Mouse (Mus musculus) C2C12 (cell line): ENCODE data around the gene Ube2l3. TPM values are rescaled to one million over a fixed set of nuclear protein-coding genes. Genes with fewer than 3 reads are reported as not detected.

Experiments used
- H3K27me3 ChIP-seq: one replicate; pipeline ENCODE4 v1.6.1; 2011; ENCODE audit not compliant: control insufficient read depth, insufficient read depth, insufficient read length
- H3K36me3 ChIP-seq: one replicate; pipeline ENCODE4 v1.6.1; 2011; ENCODE audit not compliant: control insufficient read depth, insufficient read depth
- H3K4me3 ChIP-seq: one replicate; pipeline ENCODE4 v1.5.1; 2011; ENCODE audit warnings: mild to moderate bottlenecking, control low read depth; ENCODE audit not compliant: poor library complexity, insufficient read depth, severe bottlenecking
- H3K79me2 ChIP-seq: one replicate; pipeline ENCODE4 v1.6.1; 2011; ENCODE audit not compliant: control insufficient read depth, insufficient read depth
- H3K79me3 ChIP-seq: one replicate; pipeline ENCODE4 v1.6.1; 2011; ENCODE audit warnings: low read depth, control low read depth
- H3ac ChIP-seq: one replicate; pipeline ENCODE3; 2011; ENCODE audit warnings: low read depth; ENCODE audit not compliant: control insufficient read depth, insufficient read length
- CEBPB ChIP-seq: IDR thresholded peaks from one replicate; pipeline ENCODE4 v1.6.1; 2011; ENCODE audit warnings: low read depth, mild to moderate bottlenecking, control low read depth, moderate library complexity
- CTCF ChIP-seq: IDR thresholded peaks from one replicate; pipeline ENCODE4 v1.5.1; 2011; ENCODE audit not compliant: control insufficient read depth, insufficient read depth, insufficient read length
- FOSL1 ChIP-seq: IDR thresholded peaks from one replicate; pipeline ENCODE4 v1.8.0; 2011; ENCODE audit warnings: mild to moderate bottlenecking, low read length; ENCODE audit not compliant: poor library complexity, insufficient read depth, severe bottlenecking
- MAX ChIP-seq: IDR thresholded peaks from one replicate; pipeline ENCODE4 v1.6.1; 2011; ENCODE audit warnings: mild to moderate bottlenecking, control low read depth
- MYOD1 ChIP-seq: IDR thresholded peaks from one replicate; pipeline ENCODE4 v1.6.1; 2011; ENCODE audit warnings: low read depth; ENCODE audit not compliant: control insufficient read depth, insufficient read length
- MYOG ChIP-seq: IDR thresholded peaks from one replicate; pipeline ENCODE4 v1.6.1; 2011; ENCODE audit not compliant: control insufficient read depth, insufficient read length; ENCODE audit errors: extremely low read depth
- USF1 ChIP-seq: IDR thresholded peaks from one replicate; pipeline ENCODE4 v1.6.1; 2011; ENCODE audit warnings: low read depth, mild to moderate bottlenecking, control low read depth, moderate library complexity
- polyA plus RNA-seq: library from polyadenylated mRNA; unstranded; fragments of >200 nt; fragmentation: generic; extraction: Trizol; gene quantifications from one replicate; pipeline ENCODE4 v1.2.1, GENCODE M21; 2012; ENCODE audit warnings: missing spikeins

The Ube2l3 gene
- polyA plus RNA-seq, 1 experiment = 135 TPM

DNA sequence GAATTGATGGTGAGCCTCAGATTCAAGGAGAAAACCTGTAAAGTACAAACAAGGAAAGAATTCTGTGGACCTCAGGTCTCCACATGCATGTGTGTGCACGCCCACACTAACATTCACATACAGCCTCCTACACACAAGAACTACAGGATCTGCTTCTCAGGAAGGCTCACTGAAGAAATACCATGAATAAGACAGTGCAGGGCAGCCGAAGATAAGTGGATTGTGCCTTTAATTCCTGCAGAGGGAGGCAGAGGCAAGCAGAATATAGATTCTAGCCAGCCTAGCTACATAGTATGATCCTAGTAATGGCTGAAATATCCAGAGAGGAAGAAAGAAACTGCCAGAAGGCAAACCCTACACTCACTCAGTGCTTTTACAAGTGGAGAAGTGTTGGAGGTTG is 472 bp downstream of the Ube2l3 start:
- H3K36me3 ChIP-seq = peaks cover 14% of the 10 kb centered on the region
- peaks cover 46% of the 10 kb centered on the region for H3K79me2 ChIP-seq
- no peak overlapping the region for H3K4me3 ChIP-seq
- peaks cover 40% of the 10 kb centered on the region for H3K79me3 ChIP-seq
- H3K27me3 ChIP-seq = no peaks in the 10 kb centered on the region
- no peak overlapping the region for H3ac ChIP-seq
- no peak for TF ChIP-seq MAX
- TF ChIP-seq FOSL1 = no peak
- no peak for TF ChIP-seq CEBPB
- no peak for TF ChIP-seq USF1
- no peak for TF ChIP-seq MYOD1
- TF ChIP-seq CTCF = no peak
- TF ChIP-seq MYOG = no peak

GRCm38 (mm10) chr16:17200953-17201707 is 1.3 kb downstream of the Ube2l3 start:
- Histone ChIP-seq H3K4me3 (peak overlapping the region; percentile 87), H3ac (peak overlapping the region; percentile 100), H3K79me2 (peaks cover 55% of the 10 kb centered on the region), H3K27me3 (no peaks in the 10 kb centered on the region), H3K36me3 (peaks cover 16% of the 10 kb centered on the region), H3K79me3 (peaks cover 48% of the 10 kb centered on the region)
- TF ChIP-seq CTCF = no peak
- TF ChIP-seq MYOD1 = no peak
- TF ChIP-seq MAX = peak; percentile 70
- TF ChIP-seq CEBPB = no peak
- no peak for TF ChIP-seq MYOG
- no peak for TF ChIP-seq USF1

- Histone ChIP-seq H3K36me3 (peaks cover 16% of the 10 kb centered on the region), H3ac (peak overlapping the region; percentile 100), H3K79me2 (peaks cover 63% of the 10 kb centered on the region), H3K27me3 (no peaks in the 10 kb centered on the region), H3K4me3 (peak overlapping the region; percentile 87), H3K79me3 (peaks cover 56% of the 10 kb centered on the region)
- TF ChIP-seq CEBPB (no peak), FOSL1 (no peak), MAX (no peak), MYOG (no peak), MYOD1 (no peak), CTCF (no peak), USF1 (no peak)
Measured at GRCm38 (mm10) chr16:17200121-17200952, 2.1 kb downstream of the Ube2l3 start.

DNA sequence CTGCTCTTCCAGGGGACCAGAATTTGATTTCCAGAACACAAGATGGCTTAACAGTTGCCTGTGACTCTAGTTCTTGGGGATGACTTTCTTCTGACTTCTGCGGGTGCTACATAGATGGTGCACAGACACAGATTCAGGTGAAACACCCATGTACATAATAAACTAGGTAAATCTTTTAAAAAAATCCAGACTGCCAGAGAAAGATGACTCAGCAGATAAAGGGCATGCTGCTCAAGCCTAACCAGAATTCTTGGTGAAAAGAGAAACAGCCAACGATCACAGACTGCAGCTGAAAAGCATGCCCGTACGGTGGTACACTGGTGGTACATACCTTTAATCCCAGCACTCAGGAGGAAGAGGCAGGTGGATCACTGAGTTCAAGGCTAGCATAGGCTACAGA is 8.6 kb downstream of the Ube2l3 start:
- peaks cover 96% of the 10 kb centered on the region for H3K79me3 ChIP-seq
- no peak for TF ChIP-seq CEBPB
- no peak for TF ChIP-seq MYOG
- no peak for TF ChIP-seq CTCF
- no peak for TF ChIP-seq MAX
- TF ChIP-seq FOSL1 = no peak
- no peak for TF ChIP-seq MYOD1
- no peak for TF ChIP-seq USF1
- no peak overlapping the region for H3K4me3 ChIP-seq
- H3K79me2 ChIP-seq = peaks cover 100% of the 10 kb centered on the region
- H3K27me3 ChIP-seq = no peaks in the 10 kb centered on the region
- no peak overlapping the region for H3ac ChIP-seq
- peaks cover 30% of the 10 kb centered on the region for H3K36me3 ChIP-seq

DNA sequence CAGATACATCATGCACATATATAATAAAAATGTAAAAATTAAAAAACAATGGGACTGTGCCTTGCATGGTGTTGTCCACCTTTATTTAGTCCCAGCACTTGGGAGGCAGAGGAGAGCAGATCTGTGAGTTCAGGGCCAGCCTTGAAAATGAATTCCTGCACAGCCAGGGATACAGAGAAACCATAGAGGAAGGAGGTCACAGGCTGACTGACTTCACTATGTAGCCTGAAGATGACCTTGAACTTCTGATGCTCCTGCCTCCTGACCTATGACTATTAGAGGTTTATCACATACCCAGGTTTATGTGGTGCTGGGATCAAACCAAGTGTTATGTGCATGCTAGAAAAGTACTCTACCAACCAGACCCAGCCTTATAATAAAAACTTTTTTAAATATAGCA is 17.0 kb downstream of the Ube2l3 start:
- no peak overlapping the region for H3ac ChIP-seq
- H3K4me3 ChIP-seq = no peak overlapping the region
- peaks cover 100% of the 10 kb centered on the region for H3K79me2 ChIP-seq
- peaks cover 96% of the 10 kb centered on the region for H3K79me3 ChIP-seq
- TF ChIP-seq FOSL1 (no peak), MYOD1 (no peak), MYOG (no peak), USF1 (no peak), CEBPB (no peak), CTCF (no peak), MAX (no peak)
- peaks cover 25% of the 10 kb centered on the region for H3K36me3 ChIP-seq
- no peaks in the 10 kb centered on the region for H3K27me3 ChIP-seq
